Mouse (Mus musculus) lung, adult 2 months (tissue): ENCODE data around the gene Erh. TPM values are rescaled to one million over a fixed set of nuclear protein-coding genes. Genes with fewer than 3 reads are reported as not detected.

Source experiments
- DNase-seq: peaks from one replicate; pipeline ENCODE4 v3.0.0; 2022
- H3K4me1 ChIP-seq: fragments of 200-500 bp; 2 replicates; pipeline ENCODE4 v1.6.1; 2011; ENCODE audit warnings: low read length; ENCODE audit not compliant: control insufficient read depth, insufficient read depth
- H3K4me3 ChIP-seq: fragments of 200-500 bp; replicated peaks from 2 replicates; pipeline ENCODE3; 2011; ENCODE audit warnings: low read depth, mild to moderate bottlenecking, control low read depth, low read length; ENCODE audit errors: extremely low read depth
- CTCF ChIP-seq: fragments of 200-500 bp; IDR thresholded peaks from 2 replicates; pipeline ENCODE4 v1.5.1; 2011; ENCODE audit warnings: mild to moderate bottlenecking, low read length, control low read depth; ENCODE audit not compliant: insufficient read depth
- POLR2A ChIP-seq: fragments of 200-500 bp; IDR thresholded peaks from 2 replicates; pipeline ENCODE4 v1.6.1; 2011; ENCODE audit warnings: low read depth, mild to moderate bottlenecking, control low read depth, low read length, borderline replicate concordance; ENCODE audit errors: extremely low read depth
- WGBS: fragments of 180-500 bp; shearing (Covaris S2); methylation state at CpG from one replicate; pipeline ENCODE4 v1.1.7; 2018; 5-methylcytosine and 5-hydroxymethylcytosine counted together
- polyA plus RNA-seq: library from polyadenylated mRNA; depleted of rRNA; stranded (reverse); fragments of >200 nt; gene quantifications from 2 replicates; pipeline ENCODE4 v1.2.3, GENCODE M21; 2012

Gene Erh
- polyA plus RNA-seq, 1 experiment, result 20.7 TPM

- no peaks in the 10 kb centered on the region for H3K4me1 ChIP-seq
- DNase-seq, result no peak
- H3K4me3 ChIP-seq, result no peak overlapping the region
- 45% methylated on average over 2 of the region's 2 CpGs for WGBS
- TF ChIP-seq CTCF (no peak), POLR2A (no peak)
Measured at GRCm38 (mm10) chr12:80668391-80668790, 24.2 kb upstream of the Erh start.

- Histone ChIP-seq H3K4me1 (no peaks in the 10 kb centered on the region), H3K4me3 (no peak overlapping the region)
- TF ChIP-seq POLR2A (no peak), CTCF (no peak)
- no peak for DNase-seq
- WGBS, result 32% methylated on average over 2 of the region's 2 CpGs
Measured at GRCm38 (mm10) chr12:80663935-80664334, 19.8 kb upstream of the Erh start.

GRCm38 (mm10) chr12:80662322-80662721 is 18.2 kb upstream of the Erh start:
- 67% methylated on average over 10 of the region's 10 CpGs for WGBS
- no peak for TF ChIP-seq POLR2A
- no peak for TF ChIP-seq CTCF
- H3K4me3 ChIP-seq, result no peak overlapping the region
- DNase-seq, result no peak
- H3K4me1 ChIP-seq, result no peaks in the 10 kb centered on the region; the same call in 1 of the 2 replicates

GRCm38 (mm10) chr12:80658661-80659060 is 14.5 kb upstream of the Erh start:
- 56% methylated on average over 6 of the region's 6 CpGs for WGBS
- TF ChIP-seq POLR2A (no peak), CTCF (no peak)
- no peak for DNase-seq
- Histone ChIP-seq H3K4me1 (peaks cover 2% of the 10 kb centered on the region), H3K4me3 (no peak overlapping the region)

GRCm38 (mm10) chr12:80654659-80655025 is 10.5 kb upstream of the Erh start:
- peaks cover 5% of the 10 kb centered on the region for H3K4me1 ChIP-seq
- TF ChIP-seq POLR2A (no peak), CTCF (no peak)
- WGBS, result 60% methylated on average over 3 of the region's 3 CpGs
- DNase-seq, result no peak
- H3K4me3 ChIP-seq, result no peak overlapping the region

- TF ChIP-seq CTCF, result no peak
- TF ChIP-seq POLR2A, result peak; percentile 16; the same call in 1 of the 2 replicates
- DNase-seq, result peak; percentile 66
- 57% methylated on average over 7 of the region's 7 CpGs for WGBS
- Histone ChIP-seq H3K4me3 (no peak overlapping the region), H3K4me1 (peaks cover 5% of the 10 kb centered on the region)
Measured at GRCm38 (mm10) chr12:80653951-80654658, 10.0 kb upstream of the Erh start.

- no peak for DNase-seq
- no peak for TF ChIP-seq CTCF
- TF ChIP-seq POLR2A, result no peak
- Histone ChIP-seq H3K4me3 (no peak overlapping the region), H3K4me1 (peaks cover 18% of the 10 kb centered on the region)
- WGBS, result 61% methylated on average over 3 of the region's 3 CpGs
Measured at GRCm38 (mm10) chr12:80646377-80646776, 2.2 kb upstream of the Erh start.

GRCm38 (mm10) chr12:80644506-80644868 is 346 bp upstream of the Erh start:
- no peak for TF ChIP-seq POLR2A
- TF ChIP-seq CTCF, result no peak
- peaks cover 16% of the 10 kb centered on the region; the same call in 1 of the 2 replicates for H3K4me1 ChIP-seq
- no peak for DNase-seq
- peak overlapping the region; percentile 93 for H3K4me3 ChIP-seq
- 2% methylated on average over 18 of the region's 18 CpGs for WGBS

GRCm38 (mm10) chr12:80642725-80643692 is 1.1 kb downstream of the Erh start:
- TF ChIP-seq CTCF, result peak; percentile 69; the same call in 1 of the 2 replicates
- no peak for TF ChIP-seq POLR2A
- Histone ChIP-seq H3K4me1 (peaks cover 13% of the 10 kb centered on the region; the same call in 1 of the 2 replicates), H3K4me3 (peak overlapping the region; percentile 93)
- WGBS, result 2% methylated on average over 47 of the region's 48 CpGs
- DNase-seq, result peak; percentile 55
